11 mouse cellular contexts compared by ENCODE assay signal in genomic region chr12:91878912-91879250, GRCm38 (mm10). TPM values are rescaled to one million over a fixed set of nuclear protein-coding genes. Genes with fewer than 3 reads are reported as not detected.
DNase-seq lines count a peak whose midpoint lies in the region; ATAC-seq and TF ChIP-seq lines count a peak whose summit lies in the region.
"Had no signal": no experiment of that assay in that cellular context is flagged by ENCODE, and none has a peak within 500 bp of the region (broad histone marks: within the 10 kb centered on the region; RNA-seq: fewer than 3 reads in every experiment).

No protein-coding gene starts in this region.

- intact Hi-C loops in gastrocnemius, adult 2 months (cut with DNase I) = no loop called here

- H3K9me3 ChIP-seq in limb, embryonic 15.5 days = no peaks in the 10 kb centered on the region
- no peaks in the 10 kb centered on the region for H3K9me3 ChIP-seq in forebrain, embryonic 12.5 days
- H3K9me3 ChIP-seq: liver, embryonic 15.5 days had no signal

- no peaks in the 10 kb centered on the region for H3K27me3 ChIP-seq in limb, embryonic 15.5 days
- no peaks in the 10 kb centered on the region for H3K27me3 ChIP-seq in forebrain, embryonic 12.5 days
- H3K27me3 ChIP-seq: liver, embryonic 15.5 days had no signal

- peak overlapping the region; percentile 9; the same call in 1 of the 2 replicates for H3K4me3 ChIP-seq in gastrocnemius, adult 2 months
- no peak overlapping the region for H3K4me3 ChIP-seq in limb, embryonic 15.5 days
- no peak overlapping the region for H3K4me3 ChIP-seq in forebrain, embryonic 12.5 days (replicated peaks)
- H3K4me3 ChIP-seq: liver, embryonic 15.5 days had no signal

- no peak overlapping the region for H3K27ac ChIP-seq in gastrocnemius, adult 2 months
- H3K27ac ChIP-seq in limb, embryonic 15.5 days = no peak overlapping the region; the same call in 1 of the 2 replicates
- H3K27ac ChIP-seq in forebrain, embryonic 12.5 days = no peak overlapping the region
- H3K27ac ChIP-seq: liver, embryonic 15.5 days had no signal

- H3K4me2 ChIP-seq in limb, embryonic 15.5 days = 0 out of 2 replicates have a peak overlapping the region, but pooled peaks have one; percentile 19
- H3K4me2 ChIP-seq in forebrain, embryonic 12.5 days = no peak overlapping the region
- H3K4me2 ChIP-seq: liver, embryonic 15.5 days had no signal

- peaks cover 7% of the 10 kb centered on the region; the same call in 1 of the 2 replicates for H3K4me1 ChIP-seq in limb, embryonic 15.5 days
- H3K4me1 ChIP-seq in forebrain, embryonic 12.5 days = peaks cover 14% of the 10 kb centered on the region
- H3K4me1 ChIP-seq: liver, embryonic 15.5 days had no signal

- no peaks in the 10 kb centered on the region for H3K36me3 ChIP-seq in limb, embryonic 15.5 days
- H3K36me3 ChIP-seq in forebrain, embryonic 12.5 days (replicated peaks) = no peaks in the 10 kb centered on the region
- H3K36me3 ChIP-seq: liver, embryonic 15.5 days had no signal

- no peak overlapping the region for H3K9ac ChIP-seq in limb, embryonic 15.5 days
- no peak overlapping the region for H3K9ac ChIP-seq in forebrain, embryonic 12.5 days
- H3K9ac ChIP-seq: liver, embryonic 15.5 days had no signal

- TF ChIP-seq CTCF in gastrocnemius, adult 2 months (IDR thresholded peaks at IDR 0.05) = no peak

- whole genome bisulfite sequencing in limb, embryonic 15.5 days = 49% methylated on average over 8 of the region's 8 CpGs
- 76% methylated on average over 8 of the region's 8 CpGs for WGBS in forebrain, embryonic 12.5 days

- no peak for DNase-seq in gastrocnemius, adult 2 months
- DNase-seq in gastrocnemius, adult 18-20 months (ENCODE audit: low spot score) = no peak
- DNase-seq in 3T3-L1 (ENCODE audit: low read depth, low spot score) = peak; percentile 76
- peak; percentile 60 to 76 for DNase-seq in frontal cortex, postnatal 36 days (ENCODE audit: low spot score in 2 of 2)
- no peak for DNase-seq in ovary, postnatal 36 days (ENCODE audit: low spot score)
- no peak for DNase-seq in testis, postnatal 10 days (ENCODE audit: low spot score)
- DNase-seq: cerebellum, postnatal 25 days; heart, postnatal 36 days had no signal

- ATAC-seq in limb, embryonic 15.5 days (ENCODE audit: insufficient number of reproducible peaks, low FRiP score, low TSS enrichment, low read depth) = no peak
- no peak for ATAC-seq in forebrain, embryonic 12.5 days (ENCODE audit: low FRiP score)

RNA-seq across cellular contexts. Expression of gene Sel1l, which starts 29.9 kb away (rescaled TPM):
- 10 to 100 TPM; 40.8 to 53.3 TPM for total RNA-seq in gastrocnemius, adult 2 months (2021)
- 10 to 100 TPM; 46.1 to 46.4 TPM for total RNA-seq in gastrocnemius, adult 18-20 months (2021)
- 100 and 101 TPM in 2 replicates for polyA plus RNA-seq in limb, embryonic 15.5 days (2015; fragmentation: Nextera tagmentation; extraction: Ambion mirVana)
- polyA plus RNA-seq in forebrain, embryonic 12.5 days (2016; fragmentation: Nextera tagmentation; extraction: Ambion mirVana) = 67.0 and 69.7 TPM in 2 replicates

Comparison
In these comparisons a context has a peak if more than half of its experiments do, and no peak if none do; other contexts are left out.
1. DNase-seq: peak in 3T3-L1 (single experiment) and frontal cortex, postnatal 36 days (2 of 2); none in gastrocnemius, adult 2 months (single experiment), gastrocnemius, adult 18-20 months (single experiment), ovary, postnatal 36 days (single experiment) and testis, postnatal 10 days (single experiment).